Mouse (Mus musculus) kidney, adult 2 months (tissue): Measurements from ENCODE around the gene Magi2.

Experiments used
- CTCF ChIP-seq: fragments of 200-500 bp; conservative IDR thresholded peaks from 2 replicates; pipeline ENCODE4 v1.5.1; 2011; ENCODE audit warnings: low read depth, mild to moderate bottlenecking, control low read depth, low read length, moderate library complexity, mixed read lengths; ENCODE audit not compliant: insufficient read depth, insufficient read length
- POLR2A ChIP-seq: fragments of 200-500 bp; IDR thresholded peaks from one replicate; pipeline ENCODE4 v1.6.1; 2011; ENCODE audit warnings: low read depth, low read length, control low read depth

DNA sequence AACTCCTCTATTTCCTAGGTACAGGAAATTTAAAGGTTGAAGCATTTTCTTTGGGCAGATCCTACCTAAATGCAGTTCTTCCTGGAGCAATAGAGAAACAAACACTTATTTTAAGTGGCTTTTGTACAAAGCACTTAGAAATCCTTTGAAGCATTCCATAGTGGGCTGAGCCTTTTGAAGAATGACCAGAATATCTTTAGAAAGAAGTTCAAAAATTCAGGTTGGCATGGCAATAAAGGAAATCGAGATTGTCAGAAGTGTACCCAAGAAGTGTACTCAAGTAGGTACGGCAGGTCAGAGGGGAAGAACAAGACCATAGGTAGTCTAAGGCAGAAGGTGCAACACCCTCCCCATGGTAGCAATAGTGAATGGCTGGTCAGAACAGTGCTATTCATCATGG lies 1332.5 kb downstream of the Magi2 start:
- TF ChIP-seq POLR2A (no peak), CTCF (no peak)
